Mouse (Mus musculus) naive thymus-derived CD4-positive, alpha-beta T cell, adult 5 months (primary cell): ENCODE measurements around the gene Gm16506. TPM values are rescaled to one million over a fixed set of nuclear protein-coding genes. Genes with fewer than 3 reads are reported as not detected.

Experiments used
- polyA plus RNA-seq: library from polyadenylated mRNA; unstranded; fragments of 100-300 nt; shearing (Covaris generic); gene quantifications from one replicate; pipeline ENCODE4 v1.2.1, GENCODE M21; 2017

Gene Gm16506
- not detected for polyA plus RNA-seq

DNA sequence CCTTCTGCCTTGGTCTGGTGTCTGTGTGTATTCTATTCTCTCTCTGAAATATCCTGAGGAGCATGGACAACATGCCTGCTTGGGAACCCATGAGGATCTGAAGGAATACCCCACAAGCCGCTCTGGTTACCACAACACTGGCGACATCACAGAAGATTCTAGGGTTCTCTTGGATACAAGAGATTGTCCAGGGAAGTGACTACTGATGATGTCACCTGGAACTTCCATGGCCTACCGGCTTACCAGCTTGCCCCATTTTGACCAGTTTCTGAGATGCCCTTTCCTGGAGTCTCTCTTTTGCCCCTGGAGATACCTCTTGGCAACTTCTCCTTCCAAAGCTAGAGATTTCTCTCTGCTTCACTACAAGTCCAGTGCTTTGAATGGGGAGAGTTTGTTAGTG is at the start of gene Gm16506:
TSS of gene Gm16506 (minus strand) at position 101 of the 400 bp plus-strand sequence.

GRCm38 (mm10) chr14:43747566-43747965 is 20.3 kb upstream of the Gm16506 start, which contains the start of gene Gm6526:
Gene Gm6526 (plus strand): TSS chr14:43747866.

GRCm38 (mm10) chr14:43697621-43698020 is 29.7 kb downstream of the Gm16506 start, which contains the start of gene Gm7324:
Gene Gm7324 (plus strand): TSS chr14:43697828.

GRCm38 (mm10) chr14:43677099-43677498 is 50.2 kb downstream of the Gm16506 start, which contains the start of gene Gm8165:
Gene Gm8165 (minus strand): TSS chr14:43677199.

Other genes starting within 250 kb of the Gm16506 start
- not detected for gene Gm5799, start 183.9 kb downstream of the Gm16506 start, polyA plus RNA-seq
- gene Gm17654, start 148.3 kb downstream of the Gm16506 start, polyA plus RNA-seq = not detected
- gene Gm10375, start 119.5 kb downstream of the Gm16506 start, polyA plus RNA-seq = not detected
- not detected for gene Gm8165, start 50.3 kb downstream of the Gm16506 start, polyA plus RNA-seq
- 0.82 TPM for gene Gm7324, start 29.7 kb downstream of the Gm16506 start, polyA plus RNA-seq
- gene Gm6526, start 20.4 kb upstream of the Gm16506 start, polyA plus RNA-seq = not detected
- gene Gm8180, start 57.3 kb upstream of the Gm16506 start, polyA plus RNA-seq = not detected
- gene Ear1, start 148.0 kb upstream of the Gm16506 start, polyA plus RNA-seq = not detected
- gene Ear10, start 196.1 kb upstream of the Gm16506 start, polyA plus RNA-seq = not detected
- gene Gm8113, start 197.9 kb upstream of the Gm16506 start, polyA plus RNA-seq = 0.19 TPM
- gene Ang5, start 229.6 kb upstream of the Gm16506 start, polyA plus RNA-seq = not detected